8 mouse cellular contexts compared by ENCODE assay signal in genomic region chr11:5740965-5741627, GRCm38 (mm10). TPM values are rescaled to one million over a fixed set of nuclear protein-coding genes. Genes with fewer than 3 reads are reported as not detected.
DNase-seq lines count a peak whose midpoint lies in the region; ATAC-seq and TF ChIP-seq lines count a peak whose summit lies in the region.

No protein-coding gene starts in this region.

- under 1% methylated on average over 48 of the region's 50 CpGs for WGBS in embryonic facial prominence, embryonic 13.5 days
- WGBS in limb, embryonic 15.5 days, result under 1% methylated on average over 45 of the region's 50 CpGs
- under 1% methylated on average over 43 of the region's 50 CpGs for WGBS in midbrain, embryonic 16.5 days
- WGBS in spleen, adult 2 months, result under 1% methylated on average over 44 of the region's 50 CpGs

- H3K4me2 ChIP-seq in embryonic facial prominence, embryonic 13.5 days, result peak overlapping the region; percentile 91
- peak overlapping the region; percentile 53 for H3K4me2 ChIP-seq in limb, embryonic 15.5 days
- H3K4me2 ChIP-seq in midbrain, embryonic 16.5 days (ENCODE audit: low read length), result peak overlapping the region; percentile 89

- H3K36me3 ChIP-seq in embryonic facial prominence, embryonic 13.5 days, result no peaks in the 10 kb centered on the region
- no peaks in the 10 kb centered on the region for H3K36me3 ChIP-seq in limb, embryonic 15.5 days
- no peaks in the 10 kb centered on the region for H3K36me3 ChIP-seq in midbrain, embryonic 16.5 days (ENCODE audit: control insufficient read depth, insufficient read depth, low read length)
- no peaks in the 10 kb centered on the region for H3K36me3 ChIP-seq in spleen, adult 2 months (ENCODE audit: control insufficient read depth, insufficient read depth, low read length)

- H3K4me1 ChIP-seq in embryonic facial prominence, embryonic 13.5 days, result peaks cover 16% of the 10 kb centered on the region
- peaks cover 13% of the 10 kb centered on the region for H3K4me1 ChIP-seq in limb, embryonic 15.5 days
- peaks cover 9% of the 10 kb centered on the region; the same call in 1 of the 2 replicates for H3K4me1 ChIP-seq in midbrain, embryonic 16.5 days (ENCODE audit: control insufficient read depth, insufficient read depth, low read length)
- H3K4me1 ChIP-seq in spleen, adult 2 months (ENCODE audit: control insufficient read depth, insufficient read depth, insufficient read length), result no peaks in the 10 kb centered on the region

- H3K9ac ChIP-seq in embryonic facial prominence, embryonic 13.5 days, result peak overlapping the region; percentile 98
- peak overlapping the region; percentile 96 for H3K9ac ChIP-seq in limb, embryonic 15.5 days
- peak overlapping the region; percentile 99 for H3K9ac ChIP-seq in midbrain, embryonic 16.5 days (ENCODE audit: low read depth, low read length)

- peak; percentile 82 for ATAC-seq in embryonic facial prominence, embryonic 13.5 days (ENCODE audit: insufficient number of reproducible peaks, insufficient read depth, low FRiP score, low TSS enrichment, low read depth)
- peak; percentile 93 for ATAC-seq in limb, embryonic 15.5 days (ENCODE audit: insufficient number of reproducible peaks, low FRiP score, low TSS enrichment, low read depth)
- peak; percentile 91 for ATAC-seq in midbrain, embryonic 16.5 days

- no peaks in the 10 kb centered on the region for H3K27me3 ChIP-seq in embryonic facial prominence, embryonic 13.5 days
- H3K27me3 ChIP-seq in limb, embryonic 15.5 days, result no peaks in the 10 kb centered on the region
- no peaks in the 10 kb centered on the region for H3K27me3 ChIP-seq in midbrain, embryonic 16.5 days (ENCODE audit: control insufficient read depth, insufficient read depth, low read depth, low read length)
- no peaks in the 10 kb centered on the region for H3K27me3 ChIP-seq in spleen, adult 2 months (ENCODE audit: control insufficient read depth, insufficient read depth, low read length)

- H3K27ac ChIP-seq in embryonic facial prominence, embryonic 13.5 days, result peak overlapping the region; percentile 85
- H3K27ac ChIP-seq in limb, embryonic 15.5 days, result peak overlapping the region; percentile 91
- peak overlapping the region; percentile 84 for H3K27ac ChIP-seq in midbrain, embryonic 16.5 days (ENCODE audit: low read length)
- H3K27ac ChIP-seq in spleen, adult 2 months (ENCODE audit: insufficient read depth, low read length), result peak overlapping the region; percentile 84

- no peaks in the 10 kb centered on the region for H3K9me3 ChIP-seq in embryonic facial prominence, embryonic 13.5 days
- H3K9me3 ChIP-seq in limb, embryonic 15.5 days, result no peaks in the 10 kb centered on the region
- H3K9me3 ChIP-seq in midbrain, embryonic 16.5 days (replicated peaks; ENCODE audit: control insufficient read depth, low read length, poor library complexity, severe bottlenecking), result no peaks in the 10 kb centered on the region

- peak overlapping the region; percentile 96 for H3K4me3 ChIP-seq in embryonic facial prominence, embryonic 13.5 days
- H3K4me3 ChIP-seq in limb, embryonic 15.5 days, result peak overlapping the region; percentile 92
- H3K4me3 ChIP-seq in midbrain, embryonic 16.5 days (ENCODE audit: low read depth, low read length), result peak overlapping the region; percentile 97
- peak overlapping the region; percentile 80 for H3K4me3 ChIP-seq in spleen, adult 2 months (ENCODE audit: extremely low read depth, insufficient read depth, insufficient read length)

- DNase-seq in A20 (ENCODE audit: low read depth, low spot score), result peak; percentile 87
- DNase-seq in adrenal gland, postnatal 36 days, result peak; percentile 88 to 94
- peak; percentile 74 for DNase-seq in heart, adult 8-10 months (ENCODE audit: low spot score)
- peak; percentile 79 to 80 for DNase-seq in kidney, adult 8-10 months
- DNase-seq in spleen, adult 2 months (ENCODE audit: low read depth in 1 of 2, low spot score in 2 of 2), result peak; percentile 45 to 74

- TF ChIP-seq CTCF in spleen, adult 2 months (IDR thresholded peaks at IDR 0.05; ENCODE audit: extremely low read depth, insufficient read depth, insufficient read length, insufficient replicate concordance), result no peak

- no peak; the same call in none of the 2 replicates for TF ChIP-seq POLR2A in spleen, adult 2 months (IDR thresholded peaks at IDR 0.05; ENCODE audit: low read depth, low read length)

RNA-seq across cellular contexts. Expression of gene Urgcp, which starts 21.1 kb away (rescaled TPM):
- 10 to 100 TPM; 59.2 to 64.6 TPM for total RNA-seq in adrenal gland, postnatal 36 days (2021)
- 28.6 and 28.7 TPM in 2 replicates for polyA plus RNA-seq in embryonic facial prominence, embryonic 13.5 days (2015; fragmentation: Nextera tagmentation; extraction: Ambion mirVana)
- 10 to 100 TPM; 57.3 to 69.8 (median 58.6) TPM for total RNA-seq in heart, adult 8-10 months (2022)
- 28.5 and 29.1 TPM in 2 replicates for polyA plus RNA-seq in limb, embryonic 15.5 days (2015; fragmentation: Nextera tagmentation; extraction: Ambion mirVana)
- 33.6 and 34.4 TPM in 2 replicates for polyA plus RNA-seq in midbrain, embryonic 16.5 days (2015; fragmentation: Nextera tagmentation; extraction: Ambion mirVana)
- 11.8 and 12.0 TPM in 2 replicates for polyA plus RNA-seq in spleen, adult 2 months (2012; rRNA removed)

RNA-seq across cellular contexts. Expression of gene Mrps24, which starts 25.6 kb away (rescaled TPM):
- total RNA-seq in adrenal gland, postnatal 36 days (2021), result 100 to 1,000 TPM; 117 to 202 TPM
- polyA plus RNA-seq in embryonic facial prominence, embryonic 13.5 days (2015; fragmentation: Nextera tagmentation; extraction: Ambion mirVana), result 180 and 187 TPM in 2 replicates
- 100 to 1,000 TPM; 148 to 162 (median 150) TPM for total RNA-seq in heart, adult 8-10 months (2022)
- 164 and 170 TPM in 2 replicates for polyA plus RNA-seq in limb, embryonic 15.5 days (2015; fragmentation: Nextera tagmentation; extraction: Ambion mirVana)
- polyA plus RNA-seq in midbrain, embryonic 16.5 days (2015; fragmentation: Nextera tagmentation; extraction: Ambion mirVana), result 171 and 181 TPM in 2 replicates
- 176 and 211 TPM in 2 replicates for polyA plus RNA-seq in spleen, adult 2 months (2012; rRNA removed)

RNA-seq across cellular contexts. Expression of gene Dbnl, which starts 47.2 kb away (rescaled TPM):
- total RNA-seq in adrenal gland, postnatal 36 days (2021), result 10 to 100 TPM; 67.3 to 73.6 TPM
- polyA plus RNA-seq in embryonic facial prominence, embryonic 13.5 days (2015; fragmentation: Nextera tagmentation; extraction: Ambion mirVana), result 126 and 135 TPM in 2 replicates
- 10 to 100 TPM; 26.4 to 33.1 (median 28.8) TPM for total RNA-seq in heart, adult 8-10 months (2022)
- 143 and 152 TPM in 2 replicates for polyA plus RNA-seq in limb, embryonic 15.5 days (2015; fragmentation: Nextera tagmentation; extraction: Ambion mirVana)
- 152 and 156 TPM in 2 replicates for polyA plus RNA-seq in midbrain, embryonic 16.5 days (2015; fragmentation: Nextera tagmentation; extraction: Ambion mirVana)
- 104 and 130 TPM in 2 replicates for polyA plus RNA-seq in spleen, adult 2 months (2012; rRNA removed)

Comparison
In these comparisons a context has a peak if more than half of its experiments do, and no peak if none do; other contexts are left out.
1. Peak in every context shown above with its lines: DNase-seq, ATAC-seq, H3K4me3 ChIP-seq and H3K27ac ChIP-seq.